Mouse (Mus musculus): ENCODE measurements around the gene Zfpm1. TPM values are rescaled to one million over a fixed set of nuclear protein-coding genes. Genes with fewer than 3 reads are reported as not detected.
"Not testable (repeated sequence)": the region's sequence is repeated elsewhere in the genome, so short reads cannot be mapped to it uniquely, and the experiment has no call there.

Gene Zfpm1
- polyA plus RNA-seq, 1 experiment from 2014 or later = 1.00 TPM

DNA sequence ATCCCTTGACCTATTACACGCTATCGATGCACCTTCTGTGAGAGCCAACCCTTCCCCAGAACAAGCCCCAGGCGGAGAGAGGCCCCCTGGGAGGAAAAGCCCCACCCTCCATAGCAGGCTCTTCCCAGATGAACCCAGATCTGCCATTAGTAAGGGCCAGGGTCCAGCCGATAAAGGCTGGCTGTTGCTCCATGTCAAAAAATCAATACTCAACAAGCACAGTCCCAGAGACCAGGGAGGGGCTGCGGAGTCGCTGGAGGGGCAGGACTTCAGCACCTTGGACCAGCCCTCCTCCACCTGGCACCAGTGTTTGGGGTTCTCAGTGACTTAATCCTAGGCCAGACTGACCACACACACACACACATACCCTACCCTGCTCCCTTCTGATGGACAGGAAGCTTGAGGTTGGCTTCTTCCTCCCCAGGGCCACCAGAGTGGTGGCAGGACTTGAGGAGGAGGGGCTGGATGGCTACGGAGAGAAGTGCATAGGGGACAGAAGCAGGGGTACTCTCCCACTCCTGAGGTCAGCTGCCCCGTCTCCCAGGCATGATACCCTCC is 36.1 kb downstream of the Zfpm1 start:
- Histone ChIP-seq H3K4me3 (replicated peaks) (no peak overlapping the region), H3K4me1 (peaks cover 18% of the 10 kb centered on the region), H3K4me2 (no peak overlapping the region), H3K36me3 (no peaks in the 10 kb centered on the region), H3K9me3 (replicated peaks) (no peaks in the 10 kb centered on the region), H3K27me3 (replicated peaks) (no peaks in the 10 kb centered on the region), H3K9ac (replicated peaks) (no peak overlapping the region), H3K27ac (replicated peaks) (no peak overlapping the region)
- 65% methylated on average over 8 of the region's 8 CpGs for WGBS
- ATAC-seq (ENCODE audit: low FRiP score) = no peak

DNA sequence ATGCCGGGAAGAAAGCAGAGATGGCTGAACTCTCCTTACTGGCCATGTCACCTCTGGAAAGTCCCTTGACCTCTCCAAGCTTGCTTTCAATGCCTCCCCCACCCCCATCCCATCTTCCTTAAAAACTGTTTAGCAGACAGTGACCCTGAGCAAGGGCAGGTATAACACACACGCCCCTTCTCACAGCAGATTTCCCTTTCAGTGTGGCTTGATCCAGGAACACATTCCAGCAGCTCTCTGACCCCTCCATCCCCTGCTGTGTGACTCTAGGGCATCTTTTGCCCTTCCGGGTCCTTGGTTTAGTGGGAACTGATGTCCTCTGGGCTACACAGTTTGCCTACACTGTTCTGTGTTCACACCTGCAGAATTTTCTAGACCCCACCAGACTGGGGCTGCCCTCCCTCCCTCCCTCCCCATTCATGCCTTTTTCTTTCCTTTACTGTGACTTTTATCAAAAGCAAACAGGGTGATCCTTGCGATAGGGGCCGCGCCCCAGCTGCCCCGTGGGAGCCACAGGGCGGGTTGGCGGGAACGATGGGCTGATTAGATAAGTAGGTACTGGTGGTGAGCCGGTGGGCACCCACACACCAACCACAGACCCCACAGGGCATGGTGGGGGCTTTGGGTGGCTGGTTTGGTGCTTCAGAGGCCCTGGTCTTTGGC is 37.2 kb downstream of the Zfpm1 start:
- Histone ChIP-seq H3K4me1 (peaks cover 24% of the 10 kb centered on the region), H3K9ac (replicated peaks) (no peak overlapping the region), H3K36me3 (no peaks in the 10 kb centered on the region), H3K27me3 (replicated peaks) (no peaks in the 10 kb centered on the region), H3K9me3 (replicated peaks) (no peaks in the 10 kb centered on the region), H3K4me3 (replicated peaks) (no peak overlapping the region), H3K27ac (replicated peaks) (no peak overlapping the region), H3K4me2 (no peak overlapping the region)
- WGBS = 83% methylated on average over 11 of the region's 11 CpGs
- no peak for ATAC-seq (ENCODE audit: low FRiP score)

DNA sequence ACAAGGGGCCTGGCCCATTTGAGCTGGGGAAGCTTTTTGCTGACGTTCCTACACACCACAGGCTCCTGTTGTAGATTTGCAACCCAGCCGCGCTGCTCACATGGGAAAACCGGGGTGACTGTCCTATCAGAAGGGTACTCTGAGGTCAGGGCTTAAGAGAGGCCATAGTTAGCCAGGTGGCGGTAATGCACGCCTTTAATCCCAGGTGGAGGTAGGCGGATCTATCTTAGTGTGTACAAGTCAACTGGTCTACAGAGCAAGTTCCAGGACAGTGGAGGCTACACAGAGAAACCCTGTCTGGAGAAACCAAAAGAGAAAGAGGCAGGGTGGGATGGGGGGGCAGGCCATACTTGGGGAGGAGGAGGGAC is 37.8 kb downstream of the Zfpm1 start:
- ATAC-seq (ENCODE audit: low FRiP score) = no peak
- H3K9me3 ChIP-seq (replicated peaks) = no peaks in the 10 kb centered on the region
- peaks cover 29% of the 10 kb centered on the region for H3K4me1 ChIP-seq
- no peak overlapping the region for H3K4me3 ChIP-seq (replicated peaks)
- no peaks in the 10 kb centered on the region for H3K36me3 ChIP-seq
- no peak overlapping the region for H3K9ac ChIP-seq (replicated peaks)
- H3K27me3 ChIP-seq (replicated peaks) = no peaks in the 10 kb centered on the region
- no peak overlapping the region for H3K27ac ChIP-seq (replicated peaks)
- WGBS = 86% methylated on average over 7 of the region's 7 CpGs
- H3K4me2 ChIP-seq = no peak overlapping the region

DNA sequence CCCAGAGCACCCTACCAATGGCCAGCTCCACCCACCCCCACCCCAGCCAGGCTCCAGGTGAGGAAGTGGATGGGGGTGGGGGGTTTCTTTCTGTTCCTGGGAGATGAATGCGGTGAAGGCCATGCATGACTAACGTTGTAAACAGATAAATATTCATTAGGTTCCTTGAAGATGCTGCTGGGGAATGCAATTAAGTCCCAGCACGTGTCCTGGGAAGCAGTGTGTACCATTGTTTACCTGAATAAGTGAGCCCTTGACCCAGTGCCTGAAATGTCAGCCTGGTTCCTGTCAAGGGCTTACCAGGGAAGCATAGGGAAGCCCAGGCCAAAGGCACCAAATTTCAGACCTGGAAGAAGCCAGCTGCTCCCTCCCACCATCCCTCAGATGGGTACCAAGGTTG is 38.6 kb downstream of the Zfpm1 start:
- H3K9me3 ChIP-seq (replicated peaks) = no peaks in the 10 kb centered on the region
- WGBS = 15% methylated on average over 3 of the region's 3 CpGs
- H3K4me2 ChIP-seq = no peak overlapping the region
- no peaks in the 10 kb centered on the region for H3K27me3 ChIP-seq (replicated peaks)
- peak overlapping the region; percentile 33; the same call in 1 of the 2 replicates for H3K27ac ChIP-seq (replicated peaks)
- no peak overlapping the region for H3K4me3 ChIP-seq (replicated peaks)
- no peaks in the 10 kb centered on the region for H3K36me3 ChIP-seq
- no peak for ATAC-seq (ENCODE audit: low FRiP score)
- H3K4me1 ChIP-seq = peaks cover 31% of the 10 kb centered on the region
- no peak overlapping the region for H3K9ac ChIP-seq (replicated peaks)

DNA sequence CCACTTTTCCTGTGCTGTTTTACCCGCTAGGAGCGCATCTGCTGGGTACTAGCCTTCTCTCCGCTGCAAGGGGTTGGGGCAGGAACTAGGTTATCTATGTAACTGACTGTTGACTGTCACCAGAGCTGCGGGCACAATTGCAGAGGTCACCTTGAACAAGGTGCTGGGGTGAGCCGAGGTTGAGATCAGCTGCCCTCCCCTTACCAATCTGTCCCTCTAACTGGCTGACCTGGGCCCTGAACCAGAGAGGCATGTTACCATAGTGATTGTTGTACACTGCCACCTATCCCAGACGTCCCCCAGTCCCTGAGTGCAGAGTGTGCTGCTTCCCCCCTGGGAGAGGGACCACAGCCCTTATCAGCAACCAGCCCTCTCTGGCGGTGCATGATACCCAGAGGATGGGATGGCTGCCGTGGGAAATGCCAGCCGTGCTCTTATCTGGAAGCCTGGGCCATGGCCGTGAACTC is 39.5 kb downstream of the Zfpm1 start:
- Histone ChIP-seq H3K9me3 (replicated peaks) (no peaks in the 10 kb centered on the region), H3K4me1 (peaks cover 39% of the 10 kb centered on the region), H3K9ac (replicated peaks) (no peak overlapping the region), H3K27ac (replicated peaks) (no peak overlapping the region), H3K36me3 (no peaks in the 10 kb centered on the region), H3K27me3 (replicated peaks) (no peaks in the 10 kb centered on the region), H3K4me3 (replicated peaks) (no peak overlapping the region), H3K4me2 (no peak overlapping the region)
- WGBS = 74% methylated on average over 10 of the region's 10 CpGs
- ATAC-seq (ENCODE audit: low FRiP score) = no peak

DNA sequence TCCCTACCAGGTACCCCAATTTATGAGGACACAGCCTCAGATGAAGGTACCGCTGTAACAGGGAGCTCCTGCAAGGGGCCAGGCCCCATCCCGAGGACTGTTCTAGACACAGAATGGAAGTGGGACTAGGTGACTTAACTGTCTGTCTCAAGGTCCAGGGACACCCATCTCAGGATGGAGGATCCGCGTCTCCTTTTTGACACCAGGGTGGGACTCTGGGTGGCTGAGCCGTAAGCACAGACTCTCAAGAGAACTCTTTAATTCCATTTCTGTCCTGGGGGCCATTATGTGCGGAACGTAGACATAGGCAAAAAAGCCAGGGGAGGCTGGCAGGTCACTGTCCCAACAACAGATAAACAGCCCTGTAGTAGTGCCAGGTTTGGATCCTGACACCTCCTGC is 40.2 kb downstream of the Zfpm1 start:
- Histone ChIP-seq H3K4me3 (replicated peaks) (no peak overlapping the region), H3K36me3 (no peaks in the 10 kb centered on the region), H3K27me3 (replicated peaks) (no peaks in the 10 kb centered on the region), H3K4me1 (peaks cover 39% of the 10 kb centered on the region), H3K4me2 (no peak overlapping the region), H3K9ac (replicated peaks) (no peak overlapping the region), H3K9me3 (replicated peaks) (no peaks in the 10 kb centered on the region), H3K27ac (replicated peaks) (no peak overlapping the region)
- 87% methylated on average over 7 of the region's 7 CpGs for WGBS
- ATAC-seq (ENCODE audit: low FRiP score) = no peak

DNA sequence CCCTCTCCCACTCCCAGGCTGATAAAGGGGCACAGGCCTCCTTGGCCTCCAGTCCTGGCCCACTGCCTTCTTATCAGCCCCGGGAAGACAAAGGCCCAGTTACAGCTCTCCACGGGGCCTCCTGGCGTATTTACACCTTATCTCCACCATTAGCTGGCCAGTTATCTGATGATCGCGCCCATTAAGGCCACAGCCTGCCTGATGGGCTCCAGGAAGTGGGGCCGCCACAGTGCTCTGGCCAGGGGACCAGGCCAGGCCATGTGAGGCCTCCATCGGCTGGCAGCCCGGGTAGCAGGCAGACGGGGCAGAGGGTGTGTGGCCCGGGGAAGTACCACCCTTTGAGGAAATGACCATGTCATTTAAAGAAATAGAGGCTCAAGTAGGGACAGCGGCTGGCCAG is 40.9 kb downstream of the Zfpm1 start:
- Histone ChIP-seq H3K9me3 (replicated peaks) (no peaks in the 10 kb centered on the region), H3K4me2 (no peak overlapping the region), H3K9ac (replicated peaks) (no peak overlapping the region), H3K4me3 (replicated peaks) (no peak overlapping the region), H3K27ac (replicated peaks) (no peak overlapping the region), H3K27me3 (replicated peaks) (no peaks in the 10 kb centered on the region), H3K36me3 (no peaks in the 10 kb centered on the region), H3K4me1 (peaks cover 39% of the 10 kb centered on the region)
- 49% methylated on average over 11 of the region's 11 CpGs for WGBS
- ATAC-seq (ENCODE audit: low FRiP score) = no peak

DNA sequence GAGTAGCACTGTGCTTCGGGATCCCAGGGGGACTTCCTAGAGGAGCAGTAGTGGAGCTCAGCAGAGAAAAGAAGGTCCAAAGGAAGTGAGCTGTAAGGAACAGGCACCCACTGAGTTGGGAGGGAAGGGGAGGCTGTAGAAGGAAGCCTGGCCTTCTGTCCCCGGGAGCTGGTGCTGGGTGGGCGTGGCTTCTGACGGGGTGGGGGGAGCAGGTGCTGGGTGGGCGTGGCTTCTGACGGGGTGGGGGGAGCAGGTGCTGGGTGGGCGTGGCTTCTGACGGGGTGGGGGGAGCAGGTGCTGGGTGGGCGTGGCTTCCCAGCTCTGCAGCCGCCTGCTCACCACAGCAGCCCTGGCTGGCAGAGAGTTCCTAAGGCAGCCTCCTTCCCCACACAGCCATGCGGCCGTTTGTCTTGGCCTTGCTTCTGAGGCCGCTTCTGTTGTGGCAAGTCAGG is 42.0 kb downstream of the Zfpm1 start:
- not testable (repeated sequence) for ATAC-seq (ENCODE audit: low FRiP score); H3K9ac ChIP-seq (replicated peaks); H3K27ac ChIP-seq (replicated peaks); H3K27me3 ChIP-seq (replicated peaks); H3K9me3 ChIP-seq (replicated peaks); H3K4me2 ChIP-seq; H3K36me3 ChIP-seq; H3K4me3 ChIP-seq (replicated peaks)
- H3K4me1 ChIP-seq = peaks cover 44% of the 10 kb centered on the region
- 5% methylated on average over 13 of the region's 13 CpGs for WGBS

DNA sequence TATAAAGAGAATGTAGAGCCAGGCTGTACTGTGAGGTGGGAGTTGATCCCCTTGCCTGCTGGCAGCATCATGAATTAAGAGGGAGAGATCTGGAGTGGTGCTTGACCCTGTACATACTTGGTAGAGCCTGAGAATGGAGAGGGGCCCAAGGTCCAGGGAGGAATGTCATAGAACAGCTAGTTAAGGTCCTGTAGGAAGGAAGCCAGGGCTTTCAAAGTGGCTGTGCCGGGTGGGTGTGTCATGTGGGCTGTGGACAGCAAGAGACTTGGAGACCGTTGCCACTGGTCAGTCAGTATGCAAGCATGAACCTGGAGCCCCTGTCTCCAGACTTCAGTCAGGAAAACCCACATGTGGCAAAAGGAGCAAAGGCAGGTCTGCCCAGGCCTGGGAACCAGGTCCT is 43.3 kb downstream of the Zfpm1 start:
- H3K4me2 ChIP-seq = no peak overlapping the region
- no peaks in the 10 kb centered on the region for H3K27me3 ChIP-seq (replicated peaks)
- no peaks in the 10 kb centered on the region for H3K9me3 ChIP-seq (replicated peaks)
- H3K9ac ChIP-seq (replicated peaks) = no peak overlapping the region
- no peaks in the 10 kb centered on the region for H3K36me3 ChIP-seq
- 89% methylated on average over 2 of the region's 2 CpGs for WGBS
- no peak for ATAC-seq (ENCODE audit: low FRiP score)
- no peak overlapping the region for H3K27ac ChIP-seq (replicated peaks)
- peaks cover 53% of the 10 kb centered on the region for H3K4me1 ChIP-seq
- H3K4me3 ChIP-seq (replicated peaks) = no peak overlapping the region

DNA sequence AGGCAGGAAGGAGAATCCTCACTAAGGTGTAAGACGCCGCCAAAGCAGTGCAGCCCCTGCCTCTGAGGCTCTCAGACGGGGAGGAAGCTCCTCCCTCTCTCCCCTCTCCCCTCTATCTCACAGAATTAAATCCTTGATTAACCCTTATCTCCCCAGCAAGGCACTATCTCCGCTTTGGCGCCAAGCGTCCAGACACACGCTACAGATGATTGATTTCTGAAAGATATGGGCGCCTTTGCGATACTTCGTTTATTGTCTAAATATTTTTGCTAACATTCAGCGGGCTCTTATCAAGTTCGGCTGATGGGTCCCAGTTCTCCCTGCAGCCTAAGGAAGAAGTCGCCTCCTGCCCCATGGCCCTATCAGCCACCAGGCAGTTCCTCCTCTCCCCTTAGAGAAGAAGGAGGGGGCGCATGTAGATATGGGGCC is 44.2 kb downstream of the Zfpm1 start:
- Histone ChIP-seq H3K9ac (replicated peaks) (no peak overlapping the region; the same call in 1 of the 2 replicates), H3K9me3 (replicated peaks) (no peaks in the 10 kb centered on the region), H3K36me3 (no peaks in the 10 kb centered on the region), H3K4me2 (peak overlapping the region; percentile 28), H3K27me3 (replicated peaks) (no peaks in the 10 kb centered on the region), H3K4me1 (peaks cover 46% of the 10 kb centered on the region), H3K4me3 (replicated peaks) (no peak overlapping the region), H3K27ac (replicated peaks) (no peak overlapping the region)
- WGBS = 26% methylated on average over 14 of the region's 14 CpGs
- ATAC-seq (ENCODE audit: low FRiP score) = no peak

DNA sequence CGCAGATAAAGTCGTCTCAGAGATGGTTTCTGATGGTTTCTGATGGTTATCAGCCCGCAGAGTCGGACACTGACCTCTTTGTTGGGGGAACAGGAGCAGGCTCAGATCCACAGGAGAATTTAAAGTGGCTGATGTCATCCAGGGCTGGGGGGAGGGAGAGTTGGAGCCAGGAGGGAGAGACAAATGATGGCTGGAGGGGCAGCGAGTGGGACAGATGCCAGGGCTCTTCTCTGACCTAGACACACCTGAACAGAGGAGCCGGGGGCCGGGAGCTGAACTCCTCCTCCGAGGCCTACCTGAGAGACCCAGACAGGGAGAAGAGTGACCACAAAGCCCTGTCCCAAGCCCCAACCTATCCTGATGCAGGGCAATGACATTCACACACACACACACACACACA is 47.1 kb downstream of the Zfpm1 start:
- H3K27me3 ChIP-seq (replicated peaks) = peaks cover 7% of the 10 kb centered on the region
- peaks cover 36% of the 10 kb centered on the region for H3K4me1 ChIP-seq
- ATAC-seq (ENCODE audit: low FRiP score) = no peak
- no peak overlapping the region for H3K9ac ChIP-seq (replicated peaks)
- 73% methylated on average over 8 of the region's 8 CpGs for WGBS
- H3K9me3 ChIP-seq (replicated peaks) = no peaks in the 10 kb centered on the region
- no peak overlapping the region for H3K27ac ChIP-seq (replicated peaks)
- H3K4me3 ChIP-seq (replicated peaks) = no peak overlapping the region
- H3K36me3 ChIP-seq = no peaks in the 10 kb centered on the region
- no peak overlapping the region for H3K4me2 ChIP-seq

DNA sequence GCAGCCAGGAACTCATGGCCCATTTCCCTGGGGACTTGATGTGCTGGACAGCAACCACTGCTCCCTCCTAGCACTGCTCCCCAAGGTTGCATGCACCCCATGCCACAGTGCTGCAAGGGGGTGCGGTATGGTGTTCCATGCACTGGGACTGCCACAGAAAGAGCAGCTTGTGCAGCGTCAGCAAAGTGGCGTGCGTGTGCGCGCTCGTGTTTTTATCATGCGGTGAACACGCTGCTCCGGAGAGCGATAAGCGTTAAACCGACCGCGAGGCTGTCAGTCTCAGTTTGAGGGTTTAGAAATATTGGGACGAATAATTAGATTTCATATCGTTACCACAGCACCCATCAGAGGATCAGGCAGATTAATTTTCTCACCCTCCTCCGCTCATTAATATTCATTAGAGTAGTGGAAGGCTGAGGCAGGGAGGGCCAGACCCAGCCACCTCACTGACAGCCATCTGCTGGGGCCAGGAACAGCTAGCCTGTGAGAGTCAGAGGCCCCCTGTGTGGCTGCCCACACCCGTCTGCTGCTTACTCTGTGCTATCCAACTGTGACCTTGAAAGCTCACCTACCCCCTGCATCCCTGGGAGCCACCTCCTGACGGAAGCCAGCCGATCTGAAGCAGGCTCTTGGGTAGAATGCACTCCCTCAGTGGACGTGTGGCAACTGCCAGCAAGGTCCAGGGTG is 47.8 kb downstream of the Zfpm1 start:
- ATAC-seq (ENCODE audit: low FRiP score) = 0 out of 2 replicates have a peak, but pooled peaks have one; percentile 31
- Histone ChIP-seq H3K27ac (replicated peaks) (0 out of 2 replicates have a peak overlapping the region, but pooled peaks have one; percentile 20), H3K9me3 (replicated peaks) (no peaks in the 10 kb centered on the region), H3K36me3 (no peaks in the 10 kb centered on the region), H3K4me2 (no peak overlapping the region), H3K27me3 (replicated peaks) (peaks cover 13% of the 10 kb centered on the region), H3K4me1 (peaks cover 31% of the 10 kb centered on the region), H3K9ac (replicated peaks) (no peak overlapping the region; the same call in 1 of the 2 replicates), H3K4me3 (replicated peaks) (no peak overlapping the region)
- 46% methylated on average over 22 of the region's 22 CpGs for WGBS
